Mouse (Mus musculus) spleen, adult 12 weeks (tissue): ENCODE measurements around the gene Rplp2.
"Not testable (repeated sequence)": the region's sequence is repeated elsewhere in the genome, so short reads cannot be mapped to it uniquely, and the experiment has no call there.

Experiments
- DNase-seq: peaks from one replicate; pipeline ENCODE4 v3.0.0; 2022; ENCODE audit warnings: low spot score

Rplp2 gene

GRCm38 (mm10) chr7:141443828-141444237 is 3.3 kb upstream of the Rplp2 start, which contains the start of gene Pidd1:
Gene Pidd1, minus strand, starts transcription at chr7:141444025.
- peak; percentile 62 for DNase-seq

GRCm38 (mm10) chr7:141446374-141446773 is 796 bp upstream of the Rplp2 start:
- DNase-seq = not testable (repeated sequence)

GRCm38 (mm10) chr7:141451928-141452327 is 4.8 kb downstream of the Rplp2 start:
- DNase-seq = no peak

- no peak for DNase-seq
These were observed 6.5 kb downstream of the Rplp2 start for GRCm38 (mm10) chr7:141453636-141454035.

- peak; percentile 92 for DNase-seq
These were observed 7.9 kb downstream of the Rplp2 start, which contains the start of gene Pnpla2 for GRCm38 (mm10) chr7:141454967-141455551. Gene Pnpla2, plus strand, starts transcription at chr7:141455198.

- peak; percentile 68 for DNase-seq
These were observed 8.6 kb downstream of the Rplp2 start for GRCm38 (mm10) chr7:141455610-141456314.

GRCm38 (mm10) chr7:141456739-141457138 is 9.6 kb downstream of the Rplp2 start:
- no peak for DNase-seq

- no peak for DNase-seq
These were observed 10.1 kb downstream of the Rplp2 start for GRCm38 (mm10) chr7:141457236-141457635.

- no peak for DNase-seq
These were observed 11.0 kb downstream of the Rplp2 start for GRCm38 (mm10) chr7:141457986-141458660.

GRCm38 (mm10) chr7:141458661-141459060 is 11.5 kb downstream of the Rplp2 start:
- DNase-seq = no peak

GRCm38 (mm10) chr7:141459301-141459711 is 12.1 kb downstream of the Rplp2 start:
- no peak for DNase-seq

GRCm38 (mm10) chr7:141460001-141460390 is 12.8 kb downstream of the Rplp2 start:
- no peak for DNase-seq

GRCm38 (mm10) chr7:141460391-141461113 is 13.4 kb downstream of the Rplp2 start, which contains the start of gene Cracr2b:
Gene Cracr2b, plus strand, starts transcription at chr7:141461094.
- DNase-seq = no peak

GRCm38 (mm10) chr7:141461521-141462332 is 14.6 kb downstream of the Rplp2 start:
- DNase-seq = no peak

GRCm38 (mm10) chr7:141462333-141462821 is 15.2 kb downstream of the Rplp2 start:
- DNase-seq = no peak

- no peak for DNase-seq
These were observed 16.8 kb downstream of the Rplp2 start for GRCm38 (mm10) chr7:141463824-141464602.

GRCm38 (mm10) chr7:141464603-141465201 is 17.5 kb downstream of the Rplp2 start:
- DNase-seq = no peak

- DNase-seq = no peak
These were observed 18.3 kb downstream of the Rplp2 start for GRCm38 (mm10) chr7:141465388-141466044.

GRCm38 (mm10) chr7:141466045-141466394 is 18.9 kb downstream of the Rplp2 start:
- no peak for DNase-seq
